Mouse (Mus musculus) lung, postnatal 0 days (tissue): ENCODE data around the gene Spag7.

ENCODE experiments used
- CTCF ChIP-seq: IDR thresholded peaks from 2 replicates; pipeline ENCODE4 v1.5.1; 2016; ENCODE audit warnings: antibody characterized with exemption, mild to moderate bottlenecking
- EP300 ChIP-seq: IDR thresholded peaks from 2 replicates; pipeline ENCODE4 v1.6.1; 2016; ENCODE audit warnings: antibody characterized with exemption, mild to moderate bottlenecking, control low read depth

GRCm38 (mm10) chr11:70667271-70668150, 1.7 kb downstream of the Spag7 start:
- no peak for TF ChIP-seq EP300
- TF ChIP-seq CTCF = no peak
